Mouse (Mus musculus) heart, postnatal 0 days (tissue): ENCODE results near the gene Ripor3.

ENCODE experiments used
- CTCF ChIP-seq: IDR thresholded peaks from 2 replicates; pipeline ENCODE4 v1.5.1; 2016; ENCODE audit warnings: antibody characterized with exemption, control low read depth, low read depth
- EP300 ChIP-seq: IDR thresholded peaks from 2 replicates; pipeline ENCODE4 v1.6.1; 2016; ENCODE audit warnings: antibody characterized with exemption, low read depth

- TF ChIP-seq CTCF (peak; percentile 67), EP300 (no peak)
Measured at GRCm38 (mm10) chr2:168052689-168053088, 42.3 kb upstream of the Ripor3 start.
